Mouse (Mus musculus): ENCODE results near the gene Zfp961.
A peak's percentile ranks its signal among the peaks of the same experiment; 100 is the strongest.
"Not testable (repeated sequence)": the region's sequence is repeated elsewhere in the genome, so short reads cannot be mapped to it uniquely, and the experiment has no call there.

Gene Zfp961

GRCm38 (mm10) chr8:71988867-71989599, 38.2 kb downstream of the Zfp961 start:
- H3K4me3 ChIP-seq (replicated peaks; ENCODE audit: low read length), result peak overlapping the region; percentile 80
- peaks cover 8% of the 10 kb centered on the region; the same call in 1 of the 2 replicates for H3K27me3 ChIP-seq (ENCODE audit: insufficient read depth, low read length)
- H3K9me3 ChIP-seq (ENCODE audit: low read length), result no peaks in the 10 kb centered on the region
- no peaks in the 10 kb centered on the region for H3K36me3 ChIP-seq (ENCODE audit: insufficient read depth, low read length)
- H3K4me1 ChIP-seq (replicated peaks; ENCODE audit: low read depth, low read length), result peaks cover 13% of the 10 kb centered on the region
- TF ChIP-seq CTCF (conservative IDR thresholded peaks at IDR 0.05; ENCODE audit: low read length) (no peak), NANOG (IDR thresholded peaks at IDR 0.05; ENCODE audit: borderline replicate concordance, low read length) (peak; percentile 25; the same call in 1 of the 2 replicates)

- no peak for TF ChIP-seq POU5F1 (IDR thresholded peaks at IDR 0.05; ENCODE audit: borderline replicate concordance, low read length)
- no peak for TF ChIP-seq CTCF (conservative IDR thresholded peaks at IDR 0.05; ENCODE audit: low read length)
- no peak for TF ChIP-seq NANOG (IDR thresholded peaks at IDR 0.05; ENCODE audit: borderline replicate concordance, low read length)
- Histone ChIP-seq H3K27me3 (ENCODE audit: insufficient read depth, low read length) (no peaks in the 10 kb centered on the region), H3K36me3 (ENCODE audit: insufficient read depth, low read length) (no peaks in the 10 kb centered on the region), H3K4me1 (replicated peaks; ENCODE audit: low read depth, low read length) (no peaks in the 10 kb centered on the region), H3K9me3 (ENCODE audit: low read length) (0 out of 2 replicates have a peak, but pooled peaks cover 3% of the 10 kb centered on the region), H3K4me3 (replicated peaks; ENCODE audit: low read length) (no peak overlapping the region)
Measured at GRCm38 (mm10) chr8:71999434-71999833, 48.6 kb downstream of the Zfp961 start.

GRCm38 (mm10) chr8:72000223-72000622, 49.4 kb downstream of the Zfp961 start:
- Histone ChIP-seq H3K27me3 (ENCODE audit: insufficient read depth, low read length) (no peaks in the 10 kb centered on the region), H3K9me3 (ENCODE audit: low read length) (0 out of 2 replicates have a peak, but pooled peaks cover 3% of the 10 kb centered on the region), H3K4me3 (replicated peaks; ENCODE audit: low read length) (no peak overlapping the region), H3K36me3 (ENCODE audit: insufficient read depth, low read length) (no peaks in the 10 kb centered on the region), H3K4me1 (replicated peaks; ENCODE audit: low read depth, low read length) (no peaks in the 10 kb centered on the region)
- TF ChIP-seq POU5F1 (IDR thresholded peaks at IDR 0.05; ENCODE audit: borderline replicate concordance, low read length) (no peak), NANOG (IDR thresholded peaks at IDR 0.05; ENCODE audit: borderline replicate concordance, low read length) (no peak), CTCF (conservative IDR thresholded peaks at IDR 0.05; ENCODE audit: low read length) (no peak)

GRCm38 (mm10) chr8:72002942-72003341, 52.1 kb downstream of the Zfp961 start:
- TF ChIP-seq POU5F1 (IDR thresholded peaks at IDR 0.05; ENCODE audit: borderline replicate concordance, low read length) (no peak), CTCF (conservative IDR thresholded peaks at IDR 0.05; ENCODE audit: low read length) (no peak), NANOG (IDR thresholded peaks at IDR 0.05; ENCODE audit: borderline replicate concordance, low read length) (no peak)
- Histone ChIP-seq H3K9me3 (ENCODE audit: low read length) (0 out of 2 replicates have a peak, but pooled peaks cover 3% of the 10 kb centered on the region), H3K4me3 (replicated peaks; ENCODE audit: low read length) (no peak overlapping the region), H3K36me3 (ENCODE audit: insufficient read depth, low read length) (no peaks in the 10 kb centered on the region), H3K4me1 (replicated peaks; ENCODE audit: low read depth, low read length) (no peaks in the 10 kb centered on the region), H3K27me3 (ENCODE audit: insufficient read depth, low read length) (0 out of 2 replicates have a peak, but pooled peaks cover 2% of the 10 kb centered on the region)

- Histone ChIP-seq H3K4me3 (replicated peaks; ENCODE audit: low read length) (no peak overlapping the region), H3K36me3 (ENCODE audit: insufficient read depth, low read length) (no peaks in the 10 kb centered on the region), H3K27me3 (ENCODE audit: insufficient read depth, low read length) (peaks cover 7% of the 10 kb centered on the region; the same call in 1 of the 2 replicates), H3K4me1 (replicated peaks; ENCODE audit: low read depth, low read length) (no peaks in the 10 kb centered on the region), H3K9me3 (ENCODE audit: low read length) (peaks cover 8% of the 10 kb centered on the region; the same call in 1 of the 2 replicates)
- TF ChIP-seq NANOG (IDR thresholded peaks at IDR 0.05; ENCODE audit: borderline replicate concordance, low read length) (no peak), POU5F1 (IDR thresholded peaks at IDR 0.05; ENCODE audit: borderline replicate concordance, low read length) (no peak)
Measured at GRCm38 (mm10) chr8:72005912-72006311, 55.1 kb downstream of the Zfp961 start.

GRCm38 (mm10) chr8:72006763-72007162, 55.9 kb downstream of the Zfp961 start:
- H3K4me1 ChIP-seq (replicated peaks; ENCODE audit: low read depth, low read length), result no peaks in the 10 kb centered on the region
- H3K9me3 ChIP-seq (ENCODE audit: low read length), result peaks cover 8% of the 10 kb centered on the region; the same call in 1 of the 2 replicates
- peaks cover 7% of the 10 kb centered on the region; the same call in 1 of the 2 replicates for H3K27me3 ChIP-seq (ENCODE audit: insufficient read depth, low read length)
- H3K36me3 ChIP-seq (ENCODE audit: insufficient read depth, low read length), result no peaks in the 10 kb centered on the region
- no peak overlapping the region for H3K4me3 ChIP-seq (replicated peaks; ENCODE audit: low read length)
- TF ChIP-seq NANOG (IDR thresholded peaks at IDR 0.05; ENCODE audit: borderline replicate concordance, low read length) (no peak), POU5F1 (IDR thresholded peaks at IDR 0.05; ENCODE audit: borderline replicate concordance, low read length) (no peak), CTCF (conservative IDR thresholded peaks at IDR 0.05; ENCODE audit: low read length) (no peak)

- H3K36me3 ChIP-seq (ENCODE audit: insufficient read depth, low read length), result no peaks in the 10 kb centered on the region
- peaks cover 8% of the 10 kb centered on the region; the same call in 1 of the 2 replicates for H3K9me3 ChIP-seq (ENCODE audit: low read length)
- no peaks in the 10 kb centered on the region for H3K4me1 ChIP-seq (replicated peaks; ENCODE audit: low read depth, low read length)
- no peak for TF ChIP-seq CTCF (conservative IDR thresholded peaks at IDR 0.05; ENCODE audit: low read length)
- no peak for TF ChIP-seq POU5F1 (IDR thresholded peaks at IDR 0.05; ENCODE audit: borderline replicate concordance, low read length)
- TF ChIP-seq NANOG (IDR thresholded peaks at IDR 0.05; ENCODE audit: borderline replicate concordance, low read length), result no peak
- H3K27me3 ChIP-seq (ENCODE audit: insufficient read depth, low read length), result peaks cover 7% of the 10 kb centered on the region; the same call in 1 of the 2 replicates
- H3K4me3 ChIP-seq (replicated peaks; ENCODE audit: low read length), result no peak overlapping the region
Measured at GRCm38 (mm10) chr8:72008134-72008641, 57.4 kb downstream of the Zfp961 start.

- Histone ChIP-seq H3K36me3 (ENCODE audit: insufficient read depth, low read length) (no peaks in the 10 kb centered on the region), H3K9me3 (ENCODE audit: low read length) (peaks cover 8% of the 10 kb centered on the region; the same call in 1 of the 2 replicates), H3K4me3 (replicated peaks; ENCODE audit: low read length) (no peak within 1 kb of the TSS), H3K4me1 (replicated peaks; ENCODE audit: low read depth, low read length) (no peaks in the 10 kb centered on the region), H3K27me3 (ENCODE audit: insufficient read depth, low read length) (peaks cover 7% of the 10 kb centered on the region; the same call in 1 of the 2 replicates)
- no peak for TF ChIP-seq CTCF (conservative IDR thresholded peaks at IDR 0.05; ENCODE audit: low read length)
- TF ChIP-seq POU5F1 (IDR thresholded peaks at IDR 0.05; ENCODE audit: borderline replicate concordance, low read length), result no peak
- no peak for TF ChIP-seq NANOG (IDR thresholded peaks at IDR 0.05; ENCODE audit: borderline replicate concordance, low read length)
Measured at GRCm38 (mm10) chr8:72009473-72009872, 58.6 kb downstream of the Zfp961 start, which contains the start of gene Cyp4f18. Gene Cyp4f18 (minus strand): TSS chr8:72009626.

- not testable (repeated sequence) for H3K36me3 ChIP-seq (ENCODE audit: insufficient read depth, low read length); H3K4me3 ChIP-seq (replicated peaks; ENCODE audit: low read length); H3K9me3 ChIP-seq (ENCODE audit: low read length); H3K27me3 ChIP-seq (ENCODE audit: insufficient read depth, low read length); H3K4me1 ChIP-seq (replicated peaks; ENCODE audit: low read depth, low read length)
Measured at GRCm38 (mm10) chr8:72013506-72014228, 62.8 kb downstream of the Zfp961 start.

GRCm38 (mm10) chr8:72017339-72017738, 66.5 kb downstream of the Zfp961 start:
- not testable (repeated sequence) for H3K4me1 ChIP-seq (replicated peaks; ENCODE audit: low read depth, low read length); H3K9me3 ChIP-seq (ENCODE audit: low read length); H3K4me3 ChIP-seq (replicated peaks; ENCODE audit: low read length); H3K27me3 ChIP-seq (ENCODE audit: insufficient read depth, low read length); H3K36me3 ChIP-seq (ENCODE audit: insufficient read depth, low read length)

Measured in E14TG2a.4 (cell line).